Mouse (Mus musculus): ENCODE data around the gene Anks4b. TPM values are rescaled to one million over a fixed set of nuclear protein-coding genes. Genes with fewer than 3 reads are reported as not detected.

Gene Anks4b
- total RNA-seq (2014; fragmentation: Nextera tagmentation) (not detected in 2 replicates), total RNA-seq (2017) (under 0.01 and 0.11 TPM in 2 replicates), polyA plus RNA-seq (2012) (not detected in 2 replicates)

- Histone ChIP-seq H3K36me3 (replicated peaks) (no peaks in the 10 kb centered on the region), H3K9me3 (replicated peaks) (no peaks in the 10 kb centered on the region), H3K4me3 (ENCODE audit: low read depth, low read length) (no peak within 1 kb of the TSS), H3K4me1 (ENCODE audit: insufficient read depth, low read depth, low read length) (no peaks in the 10 kb centered on the region), H3K27me3 (ENCODE audit: insufficient read depth, low read length) (peaks cover 3% of the 10 kb centered on the region; the same call in 1 of the 2 replicates)
- TF ChIP-seq GATA1 (IDR thresholded peaks at IDR 0.05; ENCODE audit: borderline replicate concordance, low read length), result no peak
- ATAC-seq (ENCODE audit: extremely low read depth, insufficient number of reproducible peaks, low FRiP score, poor library complexity, severe bottlenecking), result no peak
- no peak for DNase-seq (ENCODE audit: low spot score)
These were observed at the start of gene Anks4b for GRCm38 (mm10) chr7:120173603-120174244. Gene Anks4b, plus strand, starts transcription at chr7:120173858.

GRCm38 (mm10) chr7:120124844-120125243 is 48.8 kb upstream of the Anks4b start:
- Histone ChIP-seq H3K4me1 (ENCODE audit: insufficient read depth, low read depth, low read length) (no peaks in the 10 kb centered on the region), H3K9me3 (replicated peaks) (no peaks in the 10 kb centered on the region), H3K27me3 (ENCODE audit: insufficient read depth, low read length) (peaks cover 3% of the 10 kb centered on the region; the same call in 1 of the 2 replicates), H3K4me3 (ENCODE audit: low read depth, low read length) (no peak overlapping the region), H3K36me3 (replicated peaks) (no peaks in the 10 kb centered on the region)
- ATAC-seq (ENCODE audit: extremely low read depth, insufficient number of reproducible peaks, low FRiP score, poor library complexity, severe bottlenecking), result 0 out of 2 replicates have a peak, but pooled peaks have one; percentile 8
- no peak for DNase-seq (ENCODE audit: low spot score)
- TF ChIP-seq POLR2AphosphoS5 (IDR thresholded peaks at IDR 0.05; ENCODE audit: insufficient replicate concordance, low read depth, low read length) (no peak), GATA2 (IDR thresholded peaks at IDR 0.05; ENCODE audit: borderline replicate concordance, low read depth, low read length) (no peak), CTCF (IDR thresholded peaks at IDR 0.05; ENCODE audit: low read depth, low read length) (no peak), TAL1 (conservative IDR thresholded peaks at IDR 0.05; ENCODE audit: low read depth, low read length) (no peak), GATA1 (IDR thresholded peaks at IDR 0.05; ENCODE audit: borderline replicate concordance, low read length) (no peak)

- Histone ChIP-seq H3K9me3 (replicated peaks) (no peaks in the 10 kb centered on the region), H3K36me3 (replicated peaks) (no peaks in the 10 kb centered on the region), H3K4me1 (ENCODE audit: insufficient read depth, low read depth, low read length) (no peaks in the 10 kb centered on the region), H3K27me3 (ENCODE audit: insufficient read depth, low read length) (no peaks in the 10 kb centered on the region), H3K4me3 (ENCODE audit: low read depth, low read length) (no peak overlapping the region)
- no peak for DNase-seq (ENCODE audit: low spot score)
- no peak for ATAC-seq (ENCODE audit: extremely low read depth, insufficient number of reproducible peaks, low FRiP score, poor library complexity, severe bottlenecking)
- no peak for TF ChIP-seq GATA1 (IDR thresholded peaks at IDR 0.05; ENCODE audit: borderline replicate concordance, low read length)
- no peak for TF ChIP-seq POLR2AphosphoS5 (IDR thresholded peaks at IDR 0.05; ENCODE audit: insufficient replicate concordance, low read depth, low read length)
- no peak for TF ChIP-seq TAL1 (conservative IDR thresholded peaks at IDR 0.05; ENCODE audit: low read depth, low read length)
- no peak for TF ChIP-seq GATA2 (IDR thresholded peaks at IDR 0.05; ENCODE audit: borderline replicate concordance, low read depth, low read length)
- TF ChIP-seq CTCF (IDR thresholded peaks at IDR 0.05; ENCODE audit: low read depth, low read length), result no peak
These were observed 46.5 kb upstream of the Anks4b start for GRCm38 (mm10) chr7:120126976-120127685.

- Histone ChIP-seq H3K27me3 (ENCODE audit: insufficient read depth, low read length) (no peaks in the 10 kb centered on the region), H3K9me3 (replicated peaks) (no peaks in the 10 kb centered on the region), H3K4me3 (ENCODE audit: low read depth, low read length) (no peak overlapping the region), H3K36me3 (replicated peaks) (no peaks in the 10 kb centered on the region), H3K4me1 (ENCODE audit: insufficient read depth, low read depth, low read length) (no peaks in the 10 kb centered on the region)
- ATAC-seq (ENCODE audit: extremely low read depth, insufficient number of reproducible peaks, low FRiP score, poor library complexity, severe bottlenecking) (no peak), DNase-seq (ENCODE audit: low spot score) (no peak)
- TF ChIP-seq GATA2 (IDR thresholded peaks at IDR 0.05; ENCODE audit: borderline replicate concordance, low read depth, low read length), result no peak
- no peak for TF ChIP-seq GATA1 (IDR thresholded peaks at IDR 0.05; ENCODE audit: borderline replicate concordance, low read length)
- no peak for TF ChIP-seq CTCF (IDR thresholded peaks at IDR 0.05; ENCODE audit: low read depth, low read length)
- TF ChIP-seq POLR2AphosphoS5 (IDR thresholded peaks at IDR 0.05; ENCODE audit: insufficient replicate concordance, low read depth, low read length), result no peak
- TF ChIP-seq TAL1 (conservative IDR thresholded peaks at IDR 0.05; ENCODE audit: low read depth, low read length), result no peak
These were observed 46.0 kb upstream of the Anks4b start for GRCm38 (mm10) chr7:120127686-120128059.

- Histone ChIP-seq H3K27me3 (ENCODE audit: insufficient read depth, low read length) (no peaks in the 10 kb centered on the region), H3K9me3 (replicated peaks) (no peaks in the 10 kb centered on the region), H3K4me1 (ENCODE audit: insufficient read depth, low read depth, low read length) (no peaks in the 10 kb centered on the region), H3K36me3 (replicated peaks) (no peaks in the 10 kb centered on the region), H3K4me3 (ENCODE audit: low read depth, low read length) (no peak overlapping the region)
- TF ChIP-seq POLR2AphosphoS5 (IDR thresholded peaks at IDR 0.05; ENCODE audit: insufficient replicate concordance, low read depth, low read length), result no peak
- no peak for TF ChIP-seq TAL1 (conservative IDR thresholded peaks at IDR 0.05; ENCODE audit: low read depth, low read length)
- TF ChIP-seq CTCF (IDR thresholded peaks at IDR 0.05; ENCODE audit: low read depth, low read length), result no peak
- TF ChIP-seq GATA1 (IDR thresholded peaks at IDR 0.05; ENCODE audit: borderline replicate concordance, low read length), result no peak
- no peak for TF ChIP-seq GATA2 (IDR thresholded peaks at IDR 0.05; ENCODE audit: borderline replicate concordance, low read depth, low read length)
- no peak for ATAC-seq (ENCODE audit: extremely low read depth, insufficient number of reproducible peaks, low FRiP score, poor library complexity, severe bottlenecking)
- DNase-seq (ENCODE audit: low spot score), result no peak
These were observed 44.7 kb upstream of the Anks4b start for GRCm38 (mm10) chr7:120128951-120129350.

- TF ChIP-seq TAL1 (conservative IDR thresholded peaks at IDR 0.05; ENCODE audit: low read depth, low read length) (no peak), POLR2AphosphoS5 (IDR thresholded peaks at IDR 0.05; ENCODE audit: insufficient replicate concordance, low read depth, low read length) (no peak), CTCF (IDR thresholded peaks at IDR 0.05; ENCODE audit: low read depth, low read length) (no peak), GATA1 (IDR thresholded peaks at IDR 0.05; ENCODE audit: borderline replicate concordance, low read length) (no peak), GATA2 (IDR thresholded peaks at IDR 0.05; ENCODE audit: borderline replicate concordance, low read depth, low read length) (no peak)
- no peaks in the 10 kb centered on the region for H3K4me1 ChIP-seq (ENCODE audit: insufficient read depth, low read depth, low read length)
- no peaks in the 10 kb centered on the region for H3K9me3 ChIP-seq (replicated peaks)
- DNase-seq (ENCODE audit: low spot score), result no peak
- no peak overlapping the region for H3K4me3 ChIP-seq (ENCODE audit: low read depth, low read length)
- no peak for ATAC-seq (ENCODE audit: extremely low read depth, insufficient number of reproducible peaks, low FRiP score, poor library complexity, severe bottlenecking)
- no peaks in the 10 kb centered on the region for H3K36me3 ChIP-seq (replicated peaks)
- no peaks in the 10 kb centered on the region for H3K27me3 ChIP-seq (ENCODE audit: insufficient read depth, low read length)
These were observed 30.9 kb upstream of the Anks4b start for GRCm38 (mm10) chr7:120142743-120143142.
